Mouse (Mus musculus) small intestine, adult 2 months (tissue): ENCODE measurements around the gene Ly86. TPM values are rescaled to one million over a fixed set of nuclear protein-coding genes. Genes with fewer than 3 reads are reported as not detected.

Experiments
- H3K27ac ChIP-seq: fragments of 200-500 bp; 2 replicates; pipeline ENCODE4 v1.5.1; 2012; ENCODE audit warnings: low read depth, low read length, control low read depth, inconsistent platforms; ENCODE audit not compliant: insufficient read depth
- H3K27me3 ChIP-seq: fragments of 200-500 bp; 2 replicates; pipeline ENCODE4 v1.6.1; 2012; ENCODE audit warnings: mild to moderate bottlenecking, moderate library complexity, low read length, inconsistent platforms; ENCODE audit not compliant: control insufficient read depth, insufficient read depth
- H3K36me3 ChIP-seq: fragments of 200-500 bp; 2 replicates; pipeline ENCODE4 v1.6.1; 2012; ENCODE audit warnings: mild to moderate bottlenecking, low read length, control low read depth, inconsistent platforms; ENCODE audit not compliant: control insufficient read depth, insufficient read depth
- H3K4me1 ChIP-seq: fragments of 200-500 bp; 2 replicates; pipeline ENCODE4 v1.6.1; 2012; ENCODE audit warnings: low read length, inconsistent platforms, mixed read lengths; ENCODE audit not compliant: control insufficient read depth, insufficient read depth, insufficient read length
- H3K4me3 ChIP-seq: fragments of 200-500 bp; 2 replicates; pipeline ENCODE4 v1.5.1; 2012; ENCODE audit warnings: low read depth, mild to moderate bottlenecking, control low read depth, inconsistent platforms, low read length, moderate library complexity
- CTCF ChIP-seq: fragments of 200-500 bp; IDR thresholded peaks from 2 replicates; pipeline ENCODE4 v1.5.1; 2012; ENCODE audit warnings: low read depth, mild to moderate bottlenecking, control low read depth, inconsistent platforms, low read length, moderate library complexity, mixed read lengths; ENCODE audit not compliant: insufficient replicate concordance, insufficient read length; ENCODE audit errors: extremely low read depth
- POLR2A ChIP-seq: fragments of 200-500 bp; IDR thresholded peaks from 2 replicates; pipeline ENCODE4 v1.6.1; 2012; ENCODE audit warnings: low read depth, mild to moderate bottlenecking, control low read depth, inconsistent platforms, low read length, moderate library complexity
- WGBS: fragments of 180-500 bp; shearing (Covaris S2); methylation state at CpG from one replicate; pipeline ENCODE4 v1.1.7; 2018; 5-methylcytosine and 5-hydroxymethylcytosine counted together
- polyA plus RNA-seq: library from polyadenylated mRNA; depleted of rRNA; stranded (reverse); fragments of >200 nt; gene quantifications from 2 replicates; pipeline ENCODE4 v1.2.3, GENCODE M21; 2012

The Ly86 gene
- polyA plus RNA-seq, 1 experiment, result 2.3 TPM

DNA sequence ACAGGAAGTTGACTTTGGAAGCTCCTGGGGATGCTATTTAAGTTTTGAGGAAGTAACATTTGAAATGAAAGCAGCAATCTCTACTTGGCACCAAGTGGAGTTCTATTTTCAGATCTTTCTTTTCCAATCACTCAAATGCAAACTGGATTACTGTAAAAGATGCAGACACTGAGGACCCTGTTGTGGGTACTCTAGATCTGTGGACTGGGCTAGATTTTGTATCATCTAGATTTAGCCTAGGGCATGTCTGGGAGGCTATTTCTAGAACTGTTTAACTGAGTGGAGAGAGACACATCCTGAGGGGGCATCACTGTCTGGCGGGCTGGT is 11.5 kb upstream of the Ly86 start:
- no peak for TF ChIP-seq POLR2A
- no peak for TF ChIP-seq CTCF
- H3K27ac ChIP-seq, result no peak overlapping the region
- H3K36me3 ChIP-seq, result no peaks in the 10 kb centered on the region
- no peak overlapping the region for H3K4me3 ChIP-seq
- no peaks in the 10 kb centered on the region for H3K27me3 ChIP-seq
- no peaks in the 10 kb centered on the region for H3K4me1 ChIP-seq
- 82% methylated on average over 1 of the region's 1 CpGs for WGBS

DNA sequence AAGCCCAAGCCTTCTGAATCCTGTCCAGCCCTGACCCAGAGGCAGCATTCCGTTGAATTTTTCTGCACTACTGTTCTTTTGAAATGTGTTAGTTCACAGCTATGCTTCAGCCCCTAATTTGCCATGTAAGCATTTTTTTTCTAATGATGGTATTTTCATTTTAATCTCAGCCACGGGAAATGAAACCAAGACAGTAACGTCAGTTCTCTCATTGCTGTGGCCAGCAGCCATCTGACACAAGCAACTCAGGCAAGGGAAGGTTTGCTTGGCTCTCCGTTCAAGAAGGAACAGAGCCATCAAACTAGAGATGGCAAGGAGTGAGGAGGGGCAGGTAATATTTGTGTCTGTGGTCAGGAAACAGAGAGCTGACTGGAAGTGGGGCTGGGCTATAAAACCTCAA is 7.7 kb upstream of the Ly86 start:
- H3K27ac ChIP-seq, result no peak overlapping the region
- WGBS, result 64% methylated on average over 4 of the region's 4 CpGs
- no peaks in the 10 kb centered on the region for H3K36me3 ChIP-seq
- H3K4me1 ChIP-seq, result no peaks in the 10 kb centered on the region
- H3K27me3 ChIP-seq, result no peaks in the 10 kb centered on the region
- H3K4me3 ChIP-seq, result no peak overlapping the region
- TF ChIP-seq CTCF (no peak), POLR2A (no peak)

DNA sequence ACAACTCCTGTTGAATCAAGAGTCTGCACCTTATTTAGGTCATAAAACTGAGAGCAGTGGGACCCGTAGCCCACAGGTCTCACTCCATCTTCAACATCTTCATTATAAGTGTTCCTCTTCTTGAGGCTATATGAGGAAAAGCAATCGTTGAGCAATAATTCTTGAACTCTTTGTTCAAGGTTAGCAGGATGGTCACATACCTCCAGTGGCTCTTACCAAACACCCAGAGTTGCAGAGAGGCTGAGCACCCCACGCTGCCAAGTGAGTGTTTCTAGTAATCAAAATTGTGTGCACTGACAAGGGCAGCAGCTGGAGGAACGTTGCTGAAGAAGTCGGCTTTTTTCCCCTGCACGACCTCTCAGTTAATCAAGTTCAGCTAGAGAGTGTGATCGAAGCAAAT is 7.1 kb upstream of the Ly86 start:
- no peaks in the 10 kb centered on the region for H3K36me3 ChIP-seq
- no peaks in the 10 kb centered on the region for H3K27me3 ChIP-seq
- H3K4me1 ChIP-seq, result no peaks in the 10 kb centered on the region
- 64% methylated on average over 7 of the region's 7 CpGs for WGBS
- no peak overlapping the region for H3K4me3 ChIP-seq
- no peak overlapping the region for H3K27ac ChIP-seq
- TF ChIP-seq POLR2A (no peak), CTCF (no peak)

DNA sequence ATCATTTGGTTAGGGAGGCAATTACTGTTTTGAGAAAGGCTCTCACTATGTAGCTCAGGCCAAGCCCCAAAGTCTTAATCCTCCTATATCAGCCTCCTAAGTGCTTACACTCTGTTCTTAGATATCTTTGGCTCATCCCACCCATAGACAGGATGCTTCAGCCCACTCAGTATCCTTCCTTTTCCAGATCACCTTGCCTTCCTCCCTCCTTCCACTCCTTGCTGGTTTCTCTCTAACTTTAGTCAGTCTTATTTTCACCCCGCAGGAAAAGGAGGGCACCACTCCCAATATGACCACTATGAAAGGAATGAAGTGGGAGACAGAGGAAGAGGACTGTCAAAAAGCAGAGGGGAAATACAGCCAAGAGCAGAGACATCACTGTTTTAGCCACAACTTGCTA is 2.2 kb upstream of the Ly86 start:
- Histone ChIP-seq H3K36me3 (no peaks in the 10 kb centered on the region), H3K27me3 (no peaks in the 10 kb centered on the region), H3K4me1 (no peaks in the 10 kb centered on the region), H3K27ac (no peak overlapping the region), H3K4me3 (no peak overlapping the region)
- TF ChIP-seq CTCF, result no peak
- no peak for TF ChIP-seq POLR2A
- 81% methylated on average over 1 of the region's 1 CpGs for WGBS

DNA sequence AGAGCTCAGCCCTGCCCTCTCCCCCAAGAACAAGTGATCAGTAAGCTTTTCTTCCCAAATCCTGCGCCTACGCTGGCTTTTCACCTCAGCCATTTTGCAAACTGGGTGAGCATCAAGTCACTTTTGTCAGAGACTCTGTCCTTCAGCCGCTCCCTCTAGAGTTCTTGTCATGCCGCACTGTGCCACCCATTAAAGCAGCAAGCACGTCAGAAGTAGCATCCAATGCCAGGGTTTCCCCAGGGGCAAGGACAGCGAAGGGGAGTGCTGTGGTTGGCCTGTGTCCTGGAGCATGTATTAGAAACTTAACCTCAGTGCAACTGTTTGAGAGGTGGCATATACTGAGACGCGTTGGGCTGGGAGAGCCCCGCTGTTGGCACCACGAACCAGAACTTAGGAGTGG is 815 bp downstream of the Ly86 start:
- no peaks in the 10 kb centered on the region for H3K36me3 ChIP-seq
- 82% methylated on average over 10 of the region's 10 CpGs for WGBS
- no peaks in the 10 kb centered on the region for H3K27me3 ChIP-seq
- TF ChIP-seq POLR2A, result no peak
- TF ChIP-seq CTCF, result no peak
- H3K4me1 ChIP-seq, result 0 out of 2 replicates have a peak, but pooled peaks cover 2% of the 10 kb centered on the region
- peak overlapping the region; percentile 75 for H3K27ac ChIP-seq
- H3K4me3 ChIP-seq, result peak overlapping the region; percentile 58

DNA sequence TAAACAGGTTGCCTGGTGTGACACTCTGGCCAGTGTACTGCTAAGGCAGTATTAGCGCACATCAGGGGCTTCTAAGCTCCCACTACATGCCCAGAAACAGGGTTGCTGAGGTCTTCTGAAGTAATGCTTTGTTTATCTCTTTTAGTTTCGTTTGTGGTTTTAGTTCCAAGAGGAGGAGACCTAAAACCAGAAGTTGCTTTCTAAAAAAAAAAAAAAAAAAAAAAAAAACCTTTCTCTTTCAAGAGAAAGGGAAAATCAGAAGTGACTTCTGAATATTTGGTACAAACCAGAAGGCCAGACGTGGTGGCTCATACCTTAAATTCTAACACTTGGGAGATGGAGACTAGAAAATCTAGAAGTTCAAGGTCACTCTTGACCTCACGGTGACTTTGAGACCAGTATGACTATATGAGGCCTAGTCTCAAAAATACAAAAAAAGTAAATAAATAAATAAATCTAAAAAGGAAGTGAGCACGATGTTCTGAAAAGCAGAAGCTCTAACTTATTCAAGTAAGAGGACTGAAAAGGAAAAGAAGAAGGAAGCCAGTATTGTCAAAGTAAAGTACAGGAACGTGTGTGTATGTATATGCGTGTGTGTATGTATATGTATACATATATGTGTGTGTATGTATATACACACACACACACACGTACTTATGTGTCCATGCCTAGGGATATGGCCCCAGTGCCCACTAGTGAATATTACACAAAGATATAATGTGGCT is 3.0 kb downstream of the Ly86 start:
- H3K36me3 ChIP-seq, result no peaks in the 10 kb centered on the region
- H3K27ac ChIP-seq, result peak overlapping the region; percentile 50
- WGBS, result 68% methylated on average over 8 of the region's 8 CpGs
- no peak for TF ChIP-seq CTCF
- no peak for TF ChIP-seq POLR2A
- no peak overlapping the region for H3K4me3 ChIP-seq
- no peaks in the 10 kb centered on the region for H3K27me3 ChIP-seq
- 0 out of 2 replicates have a peak, but pooled peaks cover 2% of the 10 kb centered on the region for H3K4me1 ChIP-seq

DNA sequence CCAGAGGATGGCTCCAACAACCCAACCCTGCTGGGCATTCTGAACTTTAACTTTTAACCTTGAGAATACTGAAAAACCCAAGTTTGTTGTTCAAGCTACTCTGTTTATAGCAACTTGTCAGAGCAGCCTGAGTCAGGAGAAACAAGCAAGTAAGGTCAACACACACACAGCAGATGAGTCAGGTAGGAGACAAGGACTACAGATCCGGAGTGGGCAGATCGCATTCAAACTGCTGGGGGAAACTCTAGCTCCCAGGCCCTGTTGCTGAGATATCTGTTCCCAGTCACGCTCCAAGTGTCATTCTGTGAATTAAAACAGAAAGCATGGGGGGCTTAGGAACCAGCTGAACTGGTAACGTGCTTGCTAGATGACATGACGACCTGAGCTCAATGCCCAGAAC is 4.0 kb downstream of the Ly86 start:
- 90% methylated on average over 5 of the region's 5 CpGs for WGBS
- H3K27me3 ChIP-seq, result no peaks in the 10 kb centered on the region
- no peak overlapping the region for H3K4me3 ChIP-seq
- no peak overlapping the region for H3K27ac ChIP-seq
- H3K36me3 ChIP-seq, result no peaks in the 10 kb centered on the region
- H3K4me1 ChIP-seq, result peaks cover 2% of the 10 kb centered on the region; the same call in 1 of the 2 replicates
- TF ChIP-seq CTCF (no peak), POLR2A (no peak)

DNA sequence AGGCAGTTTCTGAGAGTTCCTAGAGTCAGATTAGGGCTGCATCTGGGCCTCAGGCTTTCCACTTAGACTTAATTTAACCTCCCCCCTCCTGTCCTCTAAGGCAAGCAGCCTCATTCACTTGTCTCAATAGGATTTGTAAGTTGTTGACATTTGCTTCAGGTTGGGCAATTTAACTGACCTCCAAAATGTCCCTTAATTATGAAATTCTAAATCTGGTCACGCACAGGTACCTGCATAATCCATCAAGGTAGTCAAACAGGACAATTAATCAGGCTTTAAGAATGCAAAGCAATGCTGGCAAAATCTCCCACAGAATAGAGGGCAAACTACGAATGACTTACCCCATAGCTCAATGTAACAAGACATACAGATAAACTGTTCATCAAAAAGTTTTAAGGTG is 8.0 kb downstream of the Ly86 start:
- 80% methylated on average over 2 of the region's 2 CpGs for WGBS
- H3K4me1 ChIP-seq, result peaks cover 2% of the 10 kb centered on the region; the same call in 1 of the 2 replicates
- TF ChIP-seq CTCF (no peak), POLR2A (no peak)
- no peak overlapping the region for H3K27ac ChIP-seq
- no peaks in the 10 kb centered on the region for H3K27me3 ChIP-seq
- no peak overlapping the region for H3K4me3 ChIP-seq
- no peaks in the 10 kb centered on the region for H3K36me3 ChIP-seq
